Mouse (Mus musculus): ENCODE data around the gene Lgals4.

GRCm38 (mm10) chr7:28823932-28824331 lies 9.7 kb upstream of the Lgals4 start:
- TF ChIP-seq EP300 (IDR thresholded peaks at IDR 0.05; ENCODE audit: low read depth) = no peak
- no peak for TF ChIP-seq CTCF (IDR thresholded peaks at IDR 0.05; ENCODE audit: low read depth)

Measured in liver, embryonic 14.5 days (tissue).